Mouse (Mus musculus): ENCODE data around the gene Tspan1. TPM values are rescaled to one million over a fixed set of nuclear protein-coding genes. Genes with fewer than 3 reads are reported as not detected.

The Tspan1 gene
- polyA plus RNA-seq, 1 experiment from 2014 or later, result 131 TPM

- 14% methylated on average over 5 of the region's 5 CpGs for WGBS
- Histone ChIP-seq H3K9ac (replicated peaks; ENCODE audit: low read depth) (no peak overlapping the region), H3K4me1 (ENCODE audit: insufficient read depth, low read depth, low read length) (peaks cover 10% of the 10 kb centered on the region), H3K4me3 (ENCODE audit: low read depth, low read length) (no peak overlapping the region), H3K36me3 (ENCODE audit: insufficient read depth, low read length) (no peaks in the 10 kb centered on the region), H3K27ac (ENCODE audit: low read length) (peak overlapping the region; percentile 95), H3K9me3 (ENCODE audit: low read length) (no peaks in the 10 kb centered on the region), H3K4me2 (replicated peaks; ENCODE audit: low read depth, low read length) (peak overlapping the region; percentile 56), H3K27me3 (replicated peaks; ENCODE audit: insufficient read depth, low read length) (no peaks in the 10 kb centered on the region)
- ATAC-seq (peak; percentile 79), DNase-seq (ENCODE audit: low spot score) (peak; percentile 91)
- TF ChIP-seq EP300 (IDR thresholded peaks at IDR 0.05) (peak; percentile 86), CTCF (IDR thresholded peaks at IDR 0.05) (no peak)
These were observed 9.7 kb upstream of the Tspan1 start for GRCm38 (mm10) chr4:116177140-116177539.

- 7% methylated on average over 10 of the region's 10 CpGs for WGBS
- H3K4me3 ChIP-seq (ENCODE audit: low read depth, low read length), result peak overlapping the region; percentile 10; the same call in 1 of the 2 replicates
- peak; percentile 91 for ATAC-seq
- H3K9ac ChIP-seq (replicated peaks; ENCODE audit: low read depth), result 0 out of 2 replicates have a peak overlapping the region, but pooled peaks have one; percentile 29
- no peaks in the 10 kb centered on the region for H3K36me3 ChIP-seq (ENCODE audit: insufficient read depth, low read length)
- H3K9me3 ChIP-seq (ENCODE audit: low read length), result no peaks in the 10 kb centered on the region
- H3K27me3 ChIP-seq (replicated peaks; ENCODE audit: insufficient read depth, low read length), result no peaks in the 10 kb centered on the region
- peak overlapping the region; percentile 56 for H3K4me2 ChIP-seq (replicated peaks; ENCODE audit: low read depth, low read length)
- H3K27ac ChIP-seq (ENCODE audit: low read length), result peak overlapping the region; percentile 95
- H3K4me1 ChIP-seq (ENCODE audit: insufficient read depth, low read depth, low read length), result peaks cover 10% of the 10 kb centered on the region
- DNase-seq (ENCODE audit: low spot score), result peak; percentile 94
- TF ChIP-seq EP300 (IDR thresholded peaks at IDR 0.05) (no peak), CTCF (IDR thresholded peaks at IDR 0.05) (no peak)
These were observed 9.2 kb upstream of the Tspan1 start for GRCm38 (mm10) chr4:116176543-116176988.

- H3K4me3 ChIP-seq (ENCODE audit: low read depth, low read length), result peak overlapping the region; percentile 10; the same call in 1 of the 2 replicates
- H3K4me1 ChIP-seq (ENCODE audit: insufficient read depth, low read depth, low read length), result peaks cover 10% of the 10 kb centered on the region
- 33% methylated on average over 7 of the region's 7 CpGs for WGBS
- H3K9ac ChIP-seq (replicated peaks; ENCODE audit: low read depth), result 0 out of 2 replicates have a peak overlapping the region, but pooled peaks have one; percentile 29
- TF ChIP-seq CTCF (IDR thresholded peaks at IDR 0.05), result no peak
- no peak for TF ChIP-seq EP300 (IDR thresholded peaks at IDR 0.05)
- no peaks in the 10 kb centered on the region for H3K27me3 ChIP-seq (replicated peaks; ENCODE audit: insufficient read depth, low read length)
- H3K27ac ChIP-seq (ENCODE audit: low read length), result peak overlapping the region; percentile 95
- H3K4me2 ChIP-seq (replicated peaks; ENCODE audit: low read depth, low read length), result peak overlapping the region; percentile 56
- ATAC-seq (peak; percentile 18), DNase-seq (ENCODE audit: low spot score) (peak; percentile 85)
- no peaks in the 10 kb centered on the region for H3K36me3 ChIP-seq (ENCODE audit: insufficient read depth, low read length)
- no peaks in the 10 kb centered on the region for H3K9me3 ChIP-seq (ENCODE audit: low read length)
These were observed 8.5 kb upstream of the Tspan1 start for GRCm38 (mm10) chr4:116175711-116176542.

GRCm38 (mm10) chr4:116175136-116175535, 7.7 kb upstream of the Tspan1 start:
- Histone ChIP-seq H3K9ac (replicated peaks; ENCODE audit: low read depth) (no peak overlapping the region; the same call in 1 of the 2 replicates), H3K4me3 (ENCODE audit: low read depth, low read length) (no peak overlapping the region)

GRCm38 (mm10) chr4:116174466-116175116, 7.2 kb upstream of the Tspan1 start:
- H3K27me3 ChIP-seq (replicated peaks; ENCODE audit: insufficient read depth, low read length), result no peaks in the 10 kb centered on the region
- H3K4me1 ChIP-seq (ENCODE audit: insufficient read depth, low read depth, low read length), result peaks cover 10% of the 10 kb centered on the region
- TF ChIP-seq EP300 (IDR thresholded peaks at IDR 0.05) (no peak), CTCF (IDR thresholded peaks at IDR 0.05) (no peak)
- H3K9me3 ChIP-seq (ENCODE audit: low read length), result no peaks in the 10 kb centered on the region
- whole genome bisulfite sequencing, result 21% methylated on average over 6 of the region's 6 CpGs
- no peak overlapping the region for H3K4me3 ChIP-seq (ENCODE audit: low read depth, low read length)
- ATAC-seq (peak; percentile 22), DNase-seq (ENCODE audit: low spot score) (peak; percentile 66)
- no peak overlapping the region; the same call in 1 of the 2 replicates for H3K4me2 ChIP-seq (replicated peaks; ENCODE audit: low read depth, low read length)
- H3K36me3 ChIP-seq (ENCODE audit: insufficient read depth, low read length), result no peaks in the 10 kb centered on the region
- no peak overlapping the region; the same call in 1 of the 2 replicates for H3K9ac ChIP-seq (replicated peaks; ENCODE audit: low read depth)
- H3K27ac ChIP-seq (ENCODE audit: low read length), result peak overlapping the region; percentile 95

More at GRCm38 (mm10) chr4:116175136-116175535, 7.7 kb upstream of the Tspan1 start:
- Histone ChIP-seq H3K27ac (ENCODE audit: low read length) (peak overlapping the region; percentile 95), H3K4me1 (ENCODE audit: insufficient read depth, low read depth, low read length) (peaks cover 10% of the 10 kb centered on the region), H3K27me3 (replicated peaks; ENCODE audit: insufficient read depth, low read length) (no peaks in the 10 kb centered on the region), H3K4me2 (replicated peaks; ENCODE audit: low read depth, low read length) (no peak overlapping the region), H3K36me3 (ENCODE audit: insufficient read depth, low read length) (no peaks in the 10 kb centered on the region), H3K9me3 (ENCODE audit: low read length) (no peaks in the 10 kb centered on the region)
- DNase-seq (ENCODE audit: low spot score) (no peak), ATAC-seq (no peak)
- TF ChIP-seq CTCF (IDR thresholded peaks at IDR 0.05), result no peak
- TF ChIP-seq EP300 (IDR thresholded peaks at IDR 0.05), result no peak

- no peak for ATAC-seq
These were observed 6.4 kb upstream of the Tspan1 start for GRCm38 (mm10) chr4:116173752-116174151.

More at GRCm38 (mm10) chr4:116173752-116174151, 6.4 kb upstream of the Tspan1 start:
- H3K4me3 ChIP-seq (ENCODE audit: low read depth, low read length), result no peak overlapping the region
- no peak for DNase-seq (ENCODE audit: low spot score)
- no peaks in the 10 kb centered on the region for H3K36me3 ChIP-seq (ENCODE audit: insufficient read depth, low read length)
- H3K9ac ChIP-seq (replicated peaks; ENCODE audit: low read depth), result no peak overlapping the region
- TF ChIP-seq CTCF (IDR thresholded peaks at IDR 0.05) (no peak), EP300 (IDR thresholded peaks at IDR 0.05) (no peak)
- no peaks in the 10 kb centered on the region for H3K9me3 ChIP-seq (ENCODE audit: low read length)
- no peaks in the 10 kb centered on the region for H3K27me3 ChIP-seq (replicated peaks; ENCODE audit: insufficient read depth, low read length)
- H3K4me2 ChIP-seq (replicated peaks; ENCODE audit: low read depth, low read length), result no peak overlapping the region
- H3K27ac ChIP-seq (ENCODE audit: low read length), result peak overlapping the region; percentile 95
- H3K4me1 ChIP-seq (ENCODE audit: insufficient read depth, low read depth, low read length), result peaks cover 10% of the 10 kb centered on the region
- WGBS, result 88% methylated on average over 4 of the region's 4 CpGs

All from lung, postnatal 0 days (tissue).